Mouse (Mus musculus) natural killer cell, adult 2 months (primary cell): Measurements from ENCODE around the gene Tomm5.
"Not testable (repeated sequence)": the region's sequence is repeated elsewhere in the genome, so short reads cannot be mapped to it uniquely, and the experiment has no call there.

Experiments used
- DNase-seq, 2 experiments: peaks; one replicate each; pipeline ENCODE4 v3.0.0; 2022; ENCODE audit warnings: low spot score in 2 of 2

Gene Tomm5

GRCm38 (mm10) chr4:45107601-45108277 is at the start of gene Tomm5:
Gene Tomm5, minus strand, starts transcription at chr4:45108114.
- peak; percentile 80 to 87 for DNase-seq

DNA sequence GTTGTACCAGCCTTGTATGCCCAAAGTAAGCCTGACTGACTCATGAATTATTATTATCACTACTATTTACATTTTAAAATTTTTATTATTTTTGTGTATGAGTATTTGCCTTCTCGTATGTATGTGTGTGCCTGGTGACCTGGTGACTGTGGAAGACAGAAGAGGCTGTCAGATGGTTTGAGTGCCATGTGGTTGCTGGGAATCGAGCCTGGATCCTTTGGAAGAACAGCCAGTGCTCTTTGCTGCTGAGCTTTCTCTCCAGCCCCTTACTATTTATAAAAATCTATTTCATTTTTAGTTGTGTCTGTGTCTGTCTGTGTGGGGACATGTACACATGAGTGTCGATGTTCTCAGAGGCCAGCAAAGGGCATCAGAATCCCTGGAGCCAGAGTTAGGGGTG is 48.5 kb upstream of the Tomm5 start:
- DNase-seq, result no peak

DNA sequence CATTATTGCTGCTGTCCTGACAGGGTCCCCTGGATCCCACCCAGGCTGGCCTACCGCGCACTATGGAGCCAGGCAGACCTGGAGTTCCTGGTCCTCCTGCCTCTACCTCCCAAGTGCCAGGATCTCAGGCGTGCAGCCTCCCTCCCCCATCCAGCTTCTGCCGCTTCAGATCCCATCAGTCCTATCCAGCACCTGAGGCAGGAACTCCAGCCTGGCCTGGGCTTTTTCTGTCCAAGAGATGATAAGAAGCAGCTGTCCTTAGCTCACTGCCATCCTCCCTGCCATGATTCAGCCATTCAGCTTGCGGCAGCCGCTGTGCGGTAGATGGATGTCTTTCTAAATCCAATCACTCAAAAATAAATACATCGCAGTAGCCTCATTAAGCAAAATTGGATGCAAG is 35.1 kb upstream of the Tomm5 start:
- DNase-seq, result no peak

- DNase-seq, result no peak
These were observed 34.5 kb upstream of the Tomm5 start for GRCm38 (mm10) chr4:45142411-45142810.

GRCm38 (mm10) chr4:45141835-45142234 is 33.9 kb upstream of the Tomm5 start:
- DNase-seq, result no peak

GRCm38 (mm10) chr4:45137636-45138035 is 29.7 kb upstream of the Tomm5 start:
- no peak for DNase-seq

- no peak for DNase-seq
These were observed 26.6 kb upstream of the Tomm5 start for GRCm38 (mm10) chr4:45134471-45134870.

DNA sequence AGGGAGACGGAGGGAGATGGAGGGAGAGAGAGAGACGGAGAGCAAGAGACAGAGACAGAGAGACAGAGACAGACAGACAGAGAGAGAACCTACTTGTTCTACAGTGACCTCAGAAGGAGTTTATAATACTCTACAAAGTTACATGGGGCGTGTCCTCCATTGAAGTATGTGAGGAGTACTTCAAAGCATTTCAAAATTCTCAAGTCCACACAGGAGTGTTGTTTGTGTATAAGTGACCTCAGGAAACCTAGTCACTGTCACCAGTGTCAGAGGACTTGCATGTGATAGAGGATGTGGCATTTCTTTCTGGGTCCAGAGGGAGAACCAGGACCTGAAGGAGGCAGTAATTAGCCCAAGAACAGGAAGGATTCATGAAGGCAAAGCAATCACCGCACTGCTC is 23.1 kb upstream of the Tomm5 start:
- no peak for DNase-seq

DNA sequence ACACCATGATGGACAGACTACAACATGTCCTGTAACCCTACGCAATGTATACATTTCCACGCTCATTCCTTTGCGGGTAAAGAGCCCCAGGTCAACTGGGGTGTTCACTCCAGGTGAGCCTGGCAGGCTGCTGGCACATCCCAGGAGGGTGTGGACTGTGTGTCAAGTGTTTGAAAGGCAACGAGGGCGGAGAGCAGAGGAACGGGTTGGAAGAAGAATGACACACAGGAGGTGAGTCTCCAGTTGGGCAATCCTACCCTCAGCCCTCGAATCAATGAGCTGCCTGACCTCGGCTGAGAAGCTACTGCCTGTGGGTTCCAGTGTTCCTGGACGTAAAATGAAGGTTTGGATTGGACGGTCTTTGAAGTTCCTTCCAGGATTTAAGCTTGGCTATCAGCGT is 13.4 kb upstream of the Tomm5 start:
- no peak for DNase-seq

GRCm38 (mm10) chr4:45108456-45109110 is 669 bp upstream of the Tomm5 start:
- DNase-seq, result no peak

DNA sequence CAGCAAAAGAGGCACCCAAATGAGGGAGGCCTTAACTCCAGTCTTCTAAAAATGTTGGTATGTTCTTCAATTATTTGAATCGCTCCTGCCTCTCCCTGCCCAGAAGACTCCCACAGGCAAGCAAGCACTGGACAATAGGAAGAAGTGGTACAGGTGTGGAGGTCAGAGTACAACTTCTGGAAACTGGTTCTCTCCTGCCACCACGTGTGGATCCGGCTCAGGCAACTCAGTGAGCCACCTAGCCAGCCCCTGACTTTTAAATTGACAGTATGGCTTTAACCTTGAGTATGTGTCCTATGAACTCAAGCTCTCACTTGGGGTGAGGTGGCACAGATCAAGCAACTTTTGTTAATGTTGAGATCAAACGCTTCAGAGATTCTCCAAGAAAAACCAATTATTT is 848 bp downstream of the Tomm5 start:
- no peak for DNase-seq

DNA sequence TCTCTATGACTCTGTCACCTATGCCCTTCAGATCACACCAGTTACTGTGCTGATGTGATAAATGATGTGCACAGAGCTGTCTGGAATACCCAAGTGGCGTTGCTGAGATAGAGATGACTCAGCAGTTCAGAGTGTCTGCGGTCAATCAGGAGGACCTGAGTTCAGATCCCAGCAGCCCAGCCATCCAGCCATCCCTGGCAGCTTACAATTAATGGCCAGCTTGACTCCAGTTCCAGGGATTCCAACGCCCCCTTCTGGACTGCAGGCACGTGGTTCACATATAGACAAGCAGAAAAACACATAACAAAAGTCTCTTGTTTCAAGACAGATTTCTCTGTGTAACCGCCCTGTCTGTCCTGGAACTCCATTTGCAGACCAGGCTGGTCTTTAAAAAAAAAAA is 1.5 kb downstream of the Tomm5 start:
- no peak for DNase-seq

DNA sequence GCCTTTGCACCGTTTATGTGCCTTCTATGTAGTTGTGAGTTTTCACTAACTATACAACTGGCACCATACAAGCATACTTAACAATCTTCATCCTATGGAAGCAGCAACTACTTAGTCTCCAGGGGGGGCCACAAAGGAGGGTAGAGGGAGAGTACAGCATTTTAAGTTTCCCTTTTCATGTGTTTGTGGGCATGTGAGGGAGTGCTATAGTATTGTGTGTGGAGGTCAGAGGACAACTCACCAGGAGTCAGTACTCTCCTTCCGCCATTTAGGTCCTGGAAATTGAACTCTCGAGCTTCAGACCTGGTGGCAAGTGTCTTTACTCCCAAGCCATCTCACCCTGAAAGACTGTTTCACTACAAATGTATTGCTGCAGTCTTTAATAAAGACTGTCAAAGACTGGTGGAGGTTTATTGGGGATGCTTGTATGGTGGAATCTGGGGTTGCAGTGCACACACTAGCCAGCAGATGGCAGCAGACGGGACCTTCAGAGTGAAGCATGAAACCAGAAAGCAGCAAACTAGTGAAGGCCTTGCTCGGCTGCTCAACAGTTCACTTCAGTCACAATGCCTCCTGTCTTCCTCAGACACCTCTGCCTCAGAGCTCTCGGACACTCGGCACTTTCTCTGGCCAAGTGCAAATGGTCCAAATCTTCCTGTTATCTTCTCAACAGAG is 10.6 kb downstream of the Tomm5 start:
- peak; percentile 39 to 56 for DNase-seq

- DNase-seq, result no peak
These were observed 23.0 kb downstream of the Tomm5 start for GRCm38 (mm10) chr4:45084895-45085290.

DNA sequence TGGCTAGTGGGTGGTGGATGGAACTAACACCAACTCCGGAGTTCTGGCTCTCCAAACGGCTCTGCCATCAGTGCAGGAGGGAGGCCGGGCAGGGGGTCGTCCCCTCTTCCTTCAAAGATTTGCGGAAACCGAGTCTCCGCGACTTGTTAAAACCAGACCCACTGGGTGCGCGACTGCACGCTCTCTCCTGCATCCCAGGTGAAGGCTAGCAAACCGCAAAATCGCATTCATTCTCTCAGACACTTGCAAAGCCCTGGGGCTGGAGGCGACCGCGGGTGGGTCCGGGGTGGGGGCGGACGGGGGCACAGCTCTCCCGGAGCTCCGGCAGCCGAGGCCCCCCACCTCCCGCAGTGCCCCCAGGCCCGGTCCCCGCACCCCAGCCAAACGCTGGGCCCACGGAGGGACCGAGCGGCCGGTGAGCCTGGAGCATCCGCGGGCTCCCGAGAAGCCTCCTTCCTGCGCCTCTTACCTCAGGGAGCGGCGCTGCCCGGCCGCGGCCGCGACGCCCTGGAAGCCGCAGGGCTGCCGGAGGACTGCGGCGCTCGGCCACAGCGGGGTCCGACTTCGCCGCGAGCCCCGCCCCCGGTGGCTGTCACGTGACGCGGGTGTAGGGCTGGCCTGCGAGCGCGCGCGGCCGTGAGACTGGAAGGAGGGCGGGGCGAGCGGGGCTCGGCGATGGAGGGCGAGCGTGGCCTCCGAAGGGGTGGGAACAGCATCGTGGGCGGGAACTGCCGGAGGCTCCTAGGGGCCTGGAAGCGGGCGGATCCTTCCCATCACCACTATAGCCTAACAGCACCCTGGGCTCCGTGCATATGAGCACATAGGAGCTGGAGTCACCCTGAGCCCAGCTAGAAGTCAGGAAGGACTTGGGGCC is 23.7 kb downstream of the Tomm5 start, which contains the start of gene Fbxo10:
TSS of gene Fbxo10 (minus strand) at position 584 of the 874 bp plus-strand sequence.
- DNase-seq, result peak; percentile 59 to 76

GRCm38 (mm10) chr4:45083487-45083886 is 24.4 kb downstream of the Tomm5 start:
- no peak for DNase-seq

DNA sequence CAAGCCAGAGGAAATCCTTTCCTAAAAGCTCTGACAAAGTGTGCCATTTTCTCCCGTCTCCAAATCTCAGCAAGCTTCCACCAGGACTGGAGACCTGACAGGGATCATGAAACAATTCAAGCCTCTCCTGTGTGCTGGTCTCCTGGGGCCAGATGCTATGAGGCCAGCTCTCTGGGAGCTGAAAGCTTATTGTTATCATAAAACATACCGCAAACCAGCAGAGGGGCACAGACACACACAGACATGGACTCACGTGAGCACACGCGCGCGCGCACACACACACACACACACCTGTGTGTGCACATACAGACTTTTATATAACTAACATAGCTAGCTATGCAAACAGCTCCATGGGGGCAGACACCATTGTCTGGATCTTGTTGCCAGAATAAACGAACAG is 25.0 kb downstream of the Tomm5 start:
- no peak for DNase-seq

GRCm38 (mm10) chr4:45081041-45081440 is 26.9 kb downstream of the Tomm5 start:
- DNase-seq, result not testable (repeated sequence)

DNA sequence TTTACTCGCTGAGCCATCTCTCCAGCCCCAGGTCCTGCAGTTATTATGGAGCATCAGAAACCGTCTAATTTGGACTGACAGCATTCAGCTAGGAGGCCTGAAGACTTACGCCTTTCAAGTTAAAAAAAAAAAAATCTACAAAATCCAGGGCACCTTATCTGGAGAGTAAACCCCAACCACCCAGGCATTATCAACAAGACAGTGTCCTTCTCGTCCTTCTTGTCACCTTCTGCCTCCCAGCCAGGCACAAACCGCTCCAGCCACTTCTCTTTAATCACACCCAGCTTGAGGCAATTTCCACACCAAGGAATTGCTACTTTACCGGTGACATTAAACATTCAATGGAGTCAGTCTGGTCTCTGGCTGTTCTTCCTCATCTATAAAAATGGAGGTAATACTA is 34.4 kb downstream of the Tomm5 start:
- DNase-seq, result no peak

- no peak for DNase-seq
These were observed 35.5 kb downstream of the Tomm5 start for GRCm38 (mm10) chr4:45072261-45072973.

DNA sequence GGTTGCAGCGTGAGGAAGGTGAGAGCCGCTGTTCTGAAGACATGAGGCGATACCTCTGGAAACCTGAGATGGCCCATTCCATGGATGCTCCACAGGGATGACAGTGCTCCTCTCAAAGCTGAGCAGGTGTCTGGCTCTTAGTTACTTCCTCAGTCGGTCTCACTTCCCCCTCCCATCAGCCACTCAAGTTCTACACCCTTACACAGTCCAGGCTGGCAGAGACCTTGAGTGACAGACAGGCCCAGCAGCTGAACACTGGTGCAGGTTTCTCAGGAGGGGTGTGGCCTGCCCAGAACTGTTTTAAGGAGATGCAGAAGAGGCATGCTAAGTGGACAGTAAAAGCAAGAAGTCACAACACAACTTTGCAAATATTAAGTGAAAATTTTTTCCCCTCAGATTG is 40.2 kb downstream of the Tomm5 start:
- DNase-seq, result no peak
